ENCODE assay signal across 20 mouse cellular contexts in genomic region chr1:83761499-83761898, GRCm38 (mm10).
DNase-seq lines count a peak whose midpoint lies in the region; ATAC-seq lines count a peak whose summit lies in the region.
"Had no signal": no experiment of that assay in that cellular context is flagged by ENCODE, and none has a peak within 500 bp of the region (broad histone marks: within the 10 kb centered on the region; RNA-seq: fewer than 3 reads in every experiment).

No protein-coding gene starts in this region.

- H3K27ac ChIP-seq in heart, embryonic 12.5 days (ENCODE audit: poor library complexity, severe bottlenecking), result no peak overlapping the region
- 0 out of 2 replicates have a peak overlapping the region, but pooled peaks have one; percentile 51 for H3K27ac ChIP-seq in kidney, embryonic 15.5 days
- H3K27ac ChIP-seq: embryonic facial prominence, embryonic 13.5 days; forebrain, embryonic 12.5 days; hindbrain, embryonic 10.5 days; hindbrain, embryonic 14.5 days had no signal

- no peak overlapping the region for H3K9ac ChIP-seq in heart, embryonic 12.5 days
- no peak overlapping the region for H3K9ac ChIP-seq in kidney, embryonic 15.5 days
- H3K9ac ChIP-seq: embryonic facial prominence, embryonic 13.5 days; forebrain, embryonic 12.5 days; heart, embryonic 13.5 days; hindbrain, embryonic 14.5 days had no signal

- no peak overlapping the region for H3K4me3 ChIP-seq in heart, embryonic 12.5 days
- no peak overlapping the region for H3K4me3 ChIP-seq in kidney, embryonic 15.5 days (replicated peaks)
- H3K4me3 ChIP-seq: embryonic facial prominence, embryonic 13.5 days; forebrain, embryonic 12.5 days; heart, embryonic 13.5 days; hindbrain, embryonic 10.5 days had no signal

- H3K9me3 ChIP-seq in heart, embryonic 12.5 days (replicated peaks), result no peaks in the 10 kb centered on the region
- H3K9me3 ChIP-seq in kidney, embryonic 15.5 days (replicated peaks), result no peaks in the 10 kb centered on the region
- H3K9me3 ChIP-seq: embryonic facial prominence, embryonic 13.5 days; forebrain, embryonic 12.5 days; heart, embryonic 13.5 days; hindbrain, embryonic 10.5 days had no signal

- ATAC-seq in heart, embryonic 12.5 days (ENCODE audit: insufficient number of reproducible peaks, low FRiP score), result no peak
- ATAC-seq in kidney, embryonic 15.5 days (replicated peaks; ENCODE audit: low FRiP score), result no peak
- ATAC-seq: activated CD4-positive, CD25-positive, alpha-beta regulatory T cell, adult 4 months; forebrain, embryonic 16.5 days; Patski had no signal

- 58% methylated on average over 4 of the region's 4 CpGs for WGBS in heart, embryonic 12.5 days
- WGBS in kidney, embryonic 15.5 days, result 53% methylated on average over 4 of the region's 4 CpGs

- DNase-seq in heart, adult 8-10 months (ENCODE audit: low spot score), result peak; percentile 30
- no peak for DNase-seq in kidney, postnatal 4 days
- DNase-seq in brain, adult 2 months (ENCODE audit: low read depth, low spot score), result peak; percentile 38
- DNase-seq in telencephalon, adult 2 months (ENCODE audit: low read depth, low spot score), result peak; percentile 23
- DNase-seq: adrenal gland, postnatal 14 days; cerebellum, adult 18-20 months; cerebellum, adult 9-11 months; cerebellum, postnatal 36 days; gastrocnemius, postnatal 10 days had no signal

- H3K4me2 ChIP-seq in heart, embryonic 12.5 days, result no peak overlapping the region
- no peak overlapping the region for H3K4me2 ChIP-seq in kidney, embryonic 15.5 days
- H3K4me2 ChIP-seq: embryonic facial prominence, embryonic 13.5 days; forebrain, embryonic 12.5 days; heart, embryonic 13.5 days; hindbrain, embryonic 14.5 days had no signal

- H3K4me1 ChIP-seq in heart, embryonic 12.5 days (replicated peaks), result no peaks in the 10 kb centered on the region
- no peaks in the 10 kb centered on the region for H3K4me1 ChIP-seq in kidney, embryonic 15.5 days
- H3K4me1 ChIP-seq: embryonic facial prominence, embryonic 13.5 days; forebrain, embryonic 12.5 days; heart, embryonic 13.5 days; hindbrain, embryonic 10.5 days had no signal

- no peaks in the 10 kb centered on the region for H3K27me3 ChIP-seq in heart, embryonic 12.5 days (replicated peaks)
- no peaks in the 10 kb centered on the region for H3K27me3 ChIP-seq in kidney, embryonic 15.5 days
- H3K27me3 ChIP-seq: CH12.LX; embryonic facial prominence, embryonic 13.5 days; forebrain, embryonic 12.5 days; heart, embryonic 13.5 days had no signal

- no peaks in the 10 kb centered on the region for H3K36me3 ChIP-seq in heart, embryonic 12.5 days
- H3K36me3 ChIP-seq in kidney, embryonic 15.5 days, result no peaks in the 10 kb centered on the region
- H3K36me3 ChIP-seq: embryonic facial prominence, embryonic 13.5 days; forebrain, embryonic 12.5 days; heart, embryonic 13.5 days; hindbrain, embryonic 10.5 days had no signal

Comparison
In these comparisons a context has a peak if more than half of its experiments do, and no peak if none do; other contexts are left out.
1. DNase-seq: peak in heart, adult 8-10 months (single experiment), brain, adult 2 months (single experiment) and telencephalon, adult 2 months (single experiment); none in kidney, postnatal 4 days (0 of 2).